Mouse (Mus musculus) neutrophil, adult 5-6 weeks (primary cell): ENCODE measurements around the gene Mosmo. TPM values are rescaled to one million over a fixed set of nuclear protein-coding genes. Genes with fewer than 3 reads are reported as not detected.
A peak's percentile ranks its signal among the peaks of the same experiment; 100 is the strongest.

ENCODE experiments used
- ATAC-seq: fragments of 151-379, 151-347 bp; 2 replicates; pipeline ENCODE4 v1.8.0; 2017; ENCODE audit warnings: mild to moderate bottlenecking, moderate TSS enrichment; ENCODE audit not compliant: insufficient number of reproducible peaks, poor library complexity, low FRiP score, severe bottlenecking; ENCODE audit errors: extremely low read depth
- total RNA-seq: library from RNA; stranded (forward); fragments of 200-1000 nt; gene quantifications from 2 replicates; pipeline ENCODE4 v1.2.3, GENCODE M21; 2017

Gene Mosmo
- total RNA-seq, 1 experiment from 2014 or later = 21.5 TPM

- ATAC-seq = no peak
These were observed 68.6 kb downstream of the Mosmo start for GRCm38 (mm10) chr7:120746029-120746428.

- ATAC-seq = no peak
These were observed 69.4 kb downstream of the Mosmo start for GRCm38 (mm10) chr7:120746821-120747220.

- no peak for ATAC-seq
These were observed 71.1 kb downstream of the Mosmo start for GRCm38 (mm10) chr7:120748478-120748877.

GRCm38 (mm10) chr7:120751330-120751729 is 73.9 kb downstream of the Mosmo start:
- no peak for ATAC-seq

GRCm38 (mm10) chr7:120751906-120752305 is 74.5 kb downstream of the Mosmo start:
- no peak for ATAC-seq

- peak; percentile 85 for ATAC-seq
These were observed 77.3 kb downstream of the Mosmo start for GRCm38 (mm10) chr7:120754671-120755070.

GRCm38 (mm10) chr7:120767369-120767768 is 90.0 kb downstream of the Mosmo start:
- no peak for ATAC-seq

- no peak for ATAC-seq
These were observed 94.0 kb downstream of the Mosmo start for GRCm38 (mm10) chr7:120771389-120771788.

- no peak for ATAC-seq
These were observed 100.6 kb downstream of the Mosmo start for GRCm38 (mm10) chr7:120778012-120778411.

Other genes with a start within 250 kb of the Mosmo start
- gene Uqcrc2, start 42.4 kb upstream of the Mosmo start, total RNA-seq = 57.0 and 57.1 TPM in 2 replicates
- not detected in 2 replicates for gene Pdzd9, start 7.3 kb upstream of the Mosmo start, total RNA-seq
- gene Vwa3a, start 61.7 kb downstream of the Mosmo start, total RNA-seq = not detected in 2 replicates
- not detected in 2 replicates for gene Gm5737, start 134.7 kb downstream of the Mosmo start, total RNA-seq
- 51.9 and 56.9 TPM in 2 replicates for gene Eef2k, start 165.2 kb downstream of the Mosmo start, total RNA-seq
- 16.6 and 19.2 TPM in 2 replicates for gene Polr3e, start 240.1 kb downstream of the Mosmo start, total RNA-seq